Mouse (Mus musculus) embryonic fibroblast, embryonic 13.5 days (primary cell): ENCODE data around the gene Ugt1a9. TPM values are rescaled to one million over a fixed set of nuclear protein-coding genes. Genes with fewer than 3 reads are reported as not detected.

Source experiments
- H3K27ac ChIP-seq: 2 replicates; pipeline ENCODE4 v1.5.1; 2012; ENCODE audit warnings: low read length, control low read depth, inconsistent platforms; ENCODE audit not compliant: insufficient read depth
- H3K4me1 ChIP-seq: 2 replicates; pipeline ENCODE4 v1.6.1; 2011; ENCODE audit warnings: low read length; ENCODE audit not compliant: control insufficient read depth, insufficient read depth
- H3K4me3 ChIP-seq: 2 replicates; pipeline ENCODE4 v1.5.1; 2011; ENCODE audit warnings: mild to moderate bottlenecking, control low read depth, low read length; ENCODE audit not compliant: insufficient read depth
- CTCF ChIP-seq: IDR thresholded peaks from 2 replicates; pipeline ENCODE4 v1.5.1; 2011; ENCODE audit warnings: mild to moderate bottlenecking, control low read depth, low read length, moderate library complexity, borderline replicate concordance; ENCODE audit not compliant: insufficient read depth
- POLR2A ChIP-seq: IDR thresholded peaks from 2 replicates; pipeline ENCODE4 v1.6.1; 2011; ENCODE audit warnings: low read depth, mild to moderate bottlenecking, control low read depth, low read length, moderate library complexity
- polyA plus RNA-seq: library from polyadenylated mRNA; stranded (reverse); fragments of >200 nt; gene quantifications from 2 replicates; pipeline ENCODE4 v1.2.4, GENCODE M21; 2011; ENCODE audit warnings: low read depth; ENCODE audit not compliant: missing spikeins, insufficient read length

Gene Ugt1a9
- polyA plus RNA-seq, 1 experiment, result not detected

DNA sequence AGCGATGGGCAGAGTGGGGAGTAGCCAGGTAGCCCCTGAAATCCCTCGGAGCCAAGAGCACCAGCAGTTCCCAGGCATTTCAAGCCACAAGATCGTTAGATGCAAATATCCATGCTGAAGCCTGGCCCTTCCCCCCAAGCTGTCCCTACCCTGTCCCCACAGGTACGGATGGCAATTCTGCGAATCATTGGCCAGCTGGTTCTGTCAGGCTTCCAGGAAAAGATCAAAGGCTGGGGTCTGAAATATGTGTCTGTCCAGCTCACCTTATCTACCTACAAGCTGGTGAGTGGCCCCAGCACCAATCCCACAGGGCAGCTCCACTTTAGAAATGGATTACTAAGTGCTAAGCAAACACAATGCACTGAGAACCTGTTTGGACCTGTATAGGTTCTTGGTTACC is 166.7 kb downstream of the Ugt1a9 start:
- TF ChIP-seq CTCF, result no peak
- no peak for TF ChIP-seq POLR2A
- no peaks in the 10 kb centered on the region for H3K4me1 ChIP-seq
- H3K27ac ChIP-seq, result no peak overlapping the region
- H3K4me3 ChIP-seq, result no peak overlapping the region

DNA sequence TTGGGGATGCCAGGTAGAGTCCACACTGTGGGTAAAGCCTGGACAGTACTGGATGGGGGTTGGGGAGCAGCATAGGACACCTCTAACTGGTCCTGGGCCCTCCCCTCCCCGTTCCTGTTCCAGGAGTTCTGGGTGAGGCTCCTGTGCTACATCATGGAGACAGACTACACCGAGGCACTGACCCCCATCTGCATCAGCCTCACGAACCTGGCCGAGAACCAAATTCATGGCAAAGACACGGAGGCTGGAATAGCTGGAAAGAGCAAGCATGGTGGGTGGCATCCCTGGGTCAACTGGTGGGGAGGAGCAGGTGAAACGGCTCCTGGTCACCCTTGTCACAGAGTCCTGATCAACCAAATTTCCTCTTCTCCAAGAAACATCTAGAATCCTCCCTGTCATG is 168.2 kb downstream of the Ugt1a9 start:
- Histone ChIP-seq H3K27ac (no peak overlapping the region), H3K4me3 (no peak overlapping the region), H3K4me1 (no peaks in the 10 kb centered on the region)
- TF ChIP-seq POLR2A, result no peak
- TF ChIP-seq CTCF, result no peak

DNA sequence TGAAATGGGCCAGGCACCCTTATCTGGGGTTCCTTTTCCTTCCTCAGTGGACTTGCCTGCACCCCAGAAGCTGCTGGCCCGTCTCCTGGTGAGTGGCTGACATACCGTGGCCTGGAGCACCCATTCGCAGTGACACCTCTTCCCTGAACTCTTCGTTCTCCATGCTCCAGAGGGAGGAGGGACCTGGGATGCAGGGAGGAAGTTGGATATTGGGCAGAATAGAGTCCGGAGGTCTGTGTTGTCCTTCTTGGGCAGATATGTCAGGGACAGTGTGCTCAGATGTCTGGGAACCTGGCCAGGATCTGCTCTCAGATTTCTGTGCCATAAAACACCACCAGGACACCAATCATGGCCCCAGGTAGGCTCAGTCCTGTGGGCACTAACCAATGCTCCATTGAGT is 169.5 kb downstream of the Ugt1a9 start:
- Histone ChIP-seq H3K4me3 (no peak overlapping the region), H3K4me1 (no peaks in the 10 kb centered on the region), H3K27ac (no peak overlapping the region)
- TF ChIP-seq CTCF, result no peak
- no peak for TF ChIP-seq POLR2A

DNA sequence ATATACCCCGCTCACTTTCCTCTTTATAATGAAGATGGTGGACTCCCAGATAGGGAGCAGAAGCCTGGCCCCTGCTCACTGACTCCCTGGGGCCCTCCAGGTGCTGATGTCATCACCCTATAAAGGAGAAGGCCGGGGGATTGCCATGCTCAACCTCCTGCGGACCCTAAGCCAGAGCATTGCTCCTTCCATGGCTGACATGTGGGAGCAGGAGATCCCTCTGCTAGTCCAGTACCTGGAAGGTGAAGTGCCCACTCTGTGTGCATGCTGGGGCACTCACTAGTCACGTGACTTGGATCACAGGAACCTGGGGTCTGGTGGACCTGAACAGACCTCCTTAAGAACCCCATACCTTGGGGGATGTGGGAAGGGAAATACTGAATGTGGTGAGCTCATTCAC is 170.0 kb downstream of the Ugt1a9 start:
- H3K4me1 ChIP-seq, result no peaks in the 10 kb centered on the region
- H3K4me3 ChIP-seq, result no peak overlapping the region
- TF ChIP-seq CTCF, result no peak
- no peak for TF ChIP-seq POLR2A
- no peak overlapping the region for H3K27ac ChIP-seq

DNA sequence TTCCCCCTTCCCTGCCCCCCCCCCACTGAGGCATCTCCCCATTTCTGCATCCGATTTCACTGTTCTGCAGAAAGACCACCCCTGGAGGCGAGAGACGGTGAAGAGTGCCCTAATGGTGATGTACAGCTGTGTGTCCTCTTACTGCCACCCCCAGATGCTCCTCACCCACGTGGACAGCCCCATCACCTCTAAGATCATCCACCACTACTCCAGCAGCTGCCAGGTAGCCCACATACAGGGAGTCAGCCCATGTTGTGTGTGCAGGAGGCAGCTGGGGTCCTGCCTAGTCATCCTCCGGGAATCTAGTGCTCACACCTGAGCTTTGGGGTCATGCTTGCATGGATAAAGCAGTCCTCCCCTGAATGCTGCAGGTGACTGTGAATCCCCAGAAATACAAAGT is 173.3 kb downstream of the Ugt1a9 start:
- Histone ChIP-seq H3K4me3 (no peak overlapping the region), H3K27ac (no peak overlapping the region), H3K4me1 (no peaks in the 10 kb centered on the region)
- TF ChIP-seq CTCF (no peak), POLR2A (no peak)

DNA sequence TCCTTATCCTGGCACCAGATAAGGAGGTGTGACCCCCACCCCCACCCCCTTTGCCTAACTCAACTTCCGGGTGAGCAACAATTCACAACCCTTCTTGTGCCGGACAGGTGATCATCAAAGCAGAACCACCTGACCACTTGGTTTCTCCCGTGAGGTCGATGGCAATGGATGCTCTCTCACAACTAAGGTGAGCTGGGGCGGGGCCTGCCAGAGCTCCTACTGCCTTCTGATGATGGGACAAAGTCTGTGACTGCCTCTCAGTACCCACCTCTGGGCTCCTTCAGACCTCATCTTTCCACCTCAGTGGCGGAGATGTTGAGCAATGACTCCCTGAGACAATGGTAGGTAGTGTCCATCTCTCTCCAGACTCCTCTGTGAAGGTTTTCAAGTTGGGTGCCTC is 175.3 kb downstream of the Ugt1a9 start:
- TF ChIP-seq POLR2A (no peak), CTCF (no peak)
- Histone ChIP-seq H3K4me3 (no peak overlapping the region), H3K4me1 (no peaks in the 10 kb centered on the region), H3K27ac (no peak overlapping the region)

DNA sequence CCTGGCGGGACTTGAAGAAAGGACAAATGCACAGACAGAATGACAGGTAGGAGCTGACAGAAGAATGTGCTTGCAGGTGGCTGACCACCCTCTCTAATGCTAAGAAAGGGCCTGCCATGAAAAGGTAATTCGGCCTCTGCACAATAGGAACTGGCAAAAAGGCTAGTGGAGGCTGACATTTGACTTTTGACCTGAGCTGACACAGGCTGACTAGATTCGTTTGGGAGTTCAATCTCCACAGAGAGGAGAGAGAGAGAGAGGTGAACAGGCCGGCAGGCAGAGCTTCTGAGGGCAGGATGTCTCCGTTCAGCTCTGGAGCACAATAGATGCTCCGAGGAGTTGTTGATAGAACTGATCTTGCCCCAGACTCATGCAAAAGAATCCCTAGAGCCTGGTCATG is 175.8 kb downstream of the Ugt1a9 start:
- TF ChIP-seq CTCF (no peak), POLR2A (no peak)
- no peak overlapping the region for H3K4me3 ChIP-seq
- H3K27ac ChIP-seq, result no peak overlapping the region
- H3K4me1 ChIP-seq, result no peaks in the 10 kb centered on the region

DNA sequence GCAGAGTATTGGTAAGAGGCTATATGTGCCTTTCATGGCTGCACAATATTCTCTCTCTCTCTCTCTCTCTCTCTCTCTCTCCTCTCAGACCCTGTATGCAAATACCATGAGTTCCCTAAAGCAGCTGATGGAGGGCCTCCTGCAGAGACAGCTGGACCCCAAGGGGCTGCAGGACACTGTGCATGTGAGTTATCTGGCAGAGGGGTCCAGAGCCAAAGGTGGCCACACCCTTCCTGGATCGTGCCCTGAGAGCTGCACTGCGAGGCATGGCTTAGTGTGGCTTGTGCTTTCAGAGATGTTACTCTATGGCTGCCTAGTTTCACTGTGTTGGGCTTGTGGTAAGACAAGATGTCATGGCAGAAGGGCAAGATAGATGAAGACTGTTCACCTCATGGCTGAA is 177.1 kb downstream of the Ugt1a9 start:
- TF ChIP-seq POLR2A (no peak), CTCF (no peak)
- Histone ChIP-seq H3K4me3 (no peak overlapping the region), H3K4me1 (no peaks in the 10 kb centered on the region), H3K27ac (no peak overlapping the region)

DNA sequence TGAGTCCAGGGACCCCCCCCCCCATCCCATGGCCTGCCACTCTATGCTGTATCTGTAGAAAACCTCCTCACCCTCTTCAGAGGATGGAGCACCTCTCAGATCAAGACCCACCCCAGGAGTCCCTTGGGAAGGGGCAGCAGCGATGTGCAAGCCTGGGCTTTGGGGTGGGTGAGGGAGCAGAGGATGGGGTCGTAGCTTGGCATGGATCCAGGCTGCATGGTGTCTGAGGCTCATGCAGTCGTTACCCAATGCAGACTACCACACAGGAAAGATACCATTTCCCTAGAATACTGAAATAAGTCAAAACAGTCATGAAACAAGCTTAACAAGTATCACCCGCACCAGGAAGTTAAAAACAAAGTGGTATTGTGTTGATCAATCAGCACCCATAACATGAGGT is 178.1 kb downstream of the Ugt1a9 start:
- H3K4me1 ChIP-seq, result no peaks in the 10 kb centered on the region
- TF ChIP-seq POLR2A (no peak), CTCF (no peak)
- no peak overlapping the region for H3K4me3 ChIP-seq
- no peak overlapping the region for H3K27ac ChIP-seq

DNA sequence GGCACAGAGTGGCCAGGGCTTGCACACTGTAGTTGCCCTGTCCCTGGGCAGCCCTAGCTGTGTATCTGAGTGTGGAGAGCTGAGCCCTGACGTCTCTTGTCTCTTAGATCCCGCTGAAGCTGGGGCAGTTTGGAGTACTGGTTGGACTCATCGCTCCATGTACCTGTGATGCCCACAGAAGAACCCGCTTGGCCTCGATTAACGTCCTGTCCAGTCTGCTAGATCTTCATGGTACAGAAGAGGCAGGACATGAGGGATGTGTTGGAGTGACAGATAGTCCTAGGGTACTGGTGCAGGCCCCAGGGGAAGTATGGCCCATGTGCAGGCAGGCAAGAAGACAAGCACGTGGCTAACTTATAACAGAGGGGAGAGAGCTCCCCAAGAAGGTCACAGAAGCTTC is 179.0 kb downstream of the Ugt1a9 start:
- TF ChIP-seq POLR2A (no peak), CTCF (no peak)
- no peak overlapping the region for H3K27ac ChIP-seq
- H3K4me1 ChIP-seq, result no peaks in the 10 kb centered on the region
- H3K4me3 ChIP-seq, result no peak overlapping the region

DNA sequence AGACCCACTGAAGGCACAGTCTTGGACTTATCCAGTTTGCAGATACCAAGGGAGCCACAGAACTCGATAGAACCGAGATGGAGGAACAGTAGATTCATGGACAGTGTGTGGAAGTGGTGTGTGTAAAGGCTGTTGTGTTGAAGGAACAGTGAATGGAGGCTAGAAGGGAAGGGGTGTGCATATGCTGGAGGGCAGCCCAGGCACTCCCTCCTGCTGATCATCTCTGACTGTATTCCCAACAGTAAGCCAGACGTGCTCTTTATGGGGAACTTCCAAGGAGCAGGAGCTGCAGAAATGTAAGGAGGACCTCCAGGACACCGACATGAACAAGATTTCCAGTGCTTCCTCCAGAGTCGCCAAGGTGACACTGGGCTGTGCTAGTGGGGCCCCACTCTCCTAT is 179.4 kb downstream of the Ugt1a9 start:
- no peak overlapping the region for H3K27ac ChIP-seq
- TF ChIP-seq POLR2A, result no peak
- no peak for TF ChIP-seq CTCF
- no peak overlapping the region for H3K4me3 ChIP-seq
- no peaks in the 10 kb centered on the region for H3K4me1 ChIP-seq
